Mouse (Mus musculus) neural tube, embryonic 11.5 days (tissue): Measurements from ENCODE around the gene Got1. TPM values are rescaled to one million over a fixed set of nuclear protein-coding genes. Genes with fewer than 3 reads are reported as not detected.

ENCODE experiments used
- ATAC-seq: fragments of 200-750 bp; cut with Nextera tagmentation; 2 replicates; pipeline ENCODE4 v1.8.0; 2017; ENCODE audit warnings: moderate number of reproducible peaks, mild to moderate bottlenecking, moderate TSS enrichment, moderate library complexity; ENCODE audit not compliant: insufficient read depth, low FRiP score, low TSS enrichment
- DNase-seq: peaks from one replicate; pipeline ENCODE4 v3.0.0-alpha.2; 2015; ENCODE audit warnings: low spot score
- H3K27ac ChIP-seq: fragments of 300-500 bp; sonication (generic); 2 replicates; pipeline ENCODE4 v1.5.1; 2014; ENCODE audit warnings: low read depth, mild to moderate bottlenecking, low read length
- H3K27me3 ChIP-seq: fragments of 300-500 bp; sonication (generic); 2 replicates; pipeline ENCODE4 v1.6.1; 2014; ENCODE audit warnings: mild to moderate bottlenecking, low read length, mixed read lengths; ENCODE audit not compliant: control insufficient read depth, insufficient read depth
- H3K36me3 ChIP-seq: fragments of 300-500 bp; sonication (generic); 2 replicates; pipeline ENCODE4 v1.6.1; 2014; ENCODE audit warnings: mild to moderate bottlenecking, low read length, moderate library complexity, mixed read lengths; ENCODE audit not compliant: control insufficient read depth, insufficient read depth
- H3K4me1 ChIP-seq: fragments of 300-500 bp; sonication (generic); 2 replicates; pipeline ENCODE4 v1.6.1; 2014; ENCODE audit warnings: low read length, mixed read lengths; ENCODE audit not compliant: control insufficient read depth, insufficient read depth
- H3K4me2 ChIP-seq: fragments of 300-500 bp; sonication (generic); 2 replicates; pipeline ENCODE4 v1.6.1; 2014; ENCODE audit warnings: low read depth, mild to moderate bottlenecking, moderate library complexity
- H3K4me3 ChIP-seq: fragments of 300-500 bp; sonication (generic); 2 replicates; pipeline ENCODE4 v1.5.1; 2014; ENCODE audit warnings: low read depth, low read length
- H3K9ac ChIP-seq: fragments of 300-500 bp; sonication (generic); 2 replicates; pipeline ENCODE4 v1.6.1; 2014; ENCODE audit warnings: mild to moderate bottlenecking, low read length
- H3K9me3 ChIP-seq: fragments of 300-500 bp; sonication (generic); 2 replicates; pipeline ENCODE4 v1.6.1; 2016; ENCODE audit warnings: low read length; ENCODE audit not compliant: control insufficient read depth
- WGBS: fragments of 180-500 bp; shearing (Covaris S2); extraction: QIAGEN DNeasy Blood & Tissue Kit; methylation state at CpG from one replicate; pipeline ENCODE4 v1.1.7; 2014; 5-methylcytosine and 5-hydroxymethylcytosine counted together
- polyA plus RNA-seq: library from polyadenylated mRNA; unstranded; fragments of >200 nt; fragmentation: Nextera tagmentation; extraction: Ambion mirVana; gene quantifications from 2 replicates; pipeline ENCODE4 v1.2.1, GENCODE M21; 2014

Gene Got1
- polyA plus RNA-seq, 1 experiment from 2014 or later: 57.7 TPM

DNA sequence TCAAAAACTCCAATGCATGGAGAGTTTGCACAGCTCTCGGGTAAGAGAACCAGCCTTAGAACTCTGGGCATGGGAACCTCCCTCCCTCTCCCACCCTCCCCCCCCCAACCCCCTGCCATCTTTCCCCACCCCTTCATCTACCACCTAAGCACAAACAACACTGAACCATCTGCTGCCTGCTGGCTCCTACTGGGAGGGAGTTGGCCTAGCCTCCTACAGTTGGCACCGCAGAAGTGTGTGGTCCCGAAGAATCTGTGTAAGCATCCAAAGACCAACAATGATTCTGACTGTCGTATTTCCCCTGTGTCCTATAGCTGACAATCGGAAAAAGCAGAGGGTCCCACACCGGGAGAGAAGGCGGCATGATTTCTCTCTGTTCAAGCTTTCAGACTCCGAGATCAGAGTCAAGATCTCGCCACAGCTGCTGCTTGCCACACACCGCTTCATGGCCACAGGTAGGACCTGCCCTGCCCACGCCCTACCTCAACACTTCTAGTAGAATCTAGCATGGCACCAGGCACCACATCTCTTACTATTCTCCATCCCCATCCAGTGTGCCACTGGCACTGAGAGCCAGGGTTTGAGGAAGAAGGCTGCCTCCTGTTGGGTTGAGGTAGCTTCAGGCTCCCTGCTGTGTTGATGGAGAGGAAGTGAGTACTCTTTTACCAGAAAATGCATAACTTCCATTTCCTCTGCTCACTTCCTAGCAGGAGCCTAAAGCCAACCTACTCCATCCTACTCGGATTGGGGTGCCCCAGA lies 56.3 kb downstream of the Got1 start:
- Histone ChIP-seq H3K4me3 (no peak overlapping the region), H3K36me3 (no peaks in the 10 kb centered on the region), H3K9ac (no peak overlapping the region), H3K4me1 (no peaks in the 10 kb centered on the region), H3K4me2 (no peak overlapping the region), H3K27ac (no peak overlapping the region), H3K9me3 (no peaks in the 10 kb centered on the region), H3K27me3 (no peaks in the 10 kb centered on the region)
- 82% methylated on average over 12 of the region's 12 CpGs for WGBS
- no peak for DNase-seq
- no peak for ATAC-seq

DNA sequence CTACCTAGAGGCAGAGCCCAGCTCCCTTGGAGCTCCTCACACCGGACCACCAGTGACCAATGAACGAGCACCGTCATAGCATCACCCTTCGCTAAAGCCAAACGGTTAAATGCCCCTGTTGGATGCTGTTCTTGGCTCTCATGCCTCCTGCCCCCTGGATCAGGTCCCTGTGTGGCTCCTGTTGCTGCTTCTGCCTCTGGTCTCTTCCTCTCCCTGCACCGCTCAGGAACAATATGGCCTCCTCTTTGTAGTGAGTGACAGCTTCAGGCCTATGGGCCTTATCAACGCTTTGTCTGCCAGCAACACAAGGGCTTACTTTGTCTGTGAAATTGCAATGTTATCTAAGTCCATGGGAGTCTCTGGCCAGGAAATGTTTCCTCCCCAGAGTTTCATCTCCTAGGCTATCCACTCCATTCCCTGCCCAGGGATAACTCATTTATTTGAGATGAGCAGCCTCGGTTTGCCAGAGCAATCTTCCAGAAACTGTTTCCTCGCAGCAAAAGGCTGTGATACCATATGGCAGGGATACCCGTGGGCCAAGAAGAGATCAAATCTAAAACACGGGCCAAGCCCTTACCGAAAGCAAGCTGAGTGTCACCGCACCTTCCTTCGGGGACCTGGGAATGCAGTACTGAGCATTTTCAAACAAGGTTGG lies 58.7 kb downstream of the Got1 start:
- ATAC-seq (no peak), DNase-seq (no peak)
- Histone ChIP-seq H3K36me3 (no peaks in the 10 kb centered on the region), H3K4me1 (no peaks in the 10 kb centered on the region), H3K4me3 (no peak overlapping the region), H3K9me3 (no peaks in the 10 kb centered on the region), H3K27ac (no peak overlapping the region), H3K9ac (no peak overlapping the region), H3K4me2 (no peak overlapping the region), H3K27me3 (no peaks in the 10 kb centered on the region)
- WGBS: 94% methylated on average over 14 of the region's 14 CpGs

DNA sequence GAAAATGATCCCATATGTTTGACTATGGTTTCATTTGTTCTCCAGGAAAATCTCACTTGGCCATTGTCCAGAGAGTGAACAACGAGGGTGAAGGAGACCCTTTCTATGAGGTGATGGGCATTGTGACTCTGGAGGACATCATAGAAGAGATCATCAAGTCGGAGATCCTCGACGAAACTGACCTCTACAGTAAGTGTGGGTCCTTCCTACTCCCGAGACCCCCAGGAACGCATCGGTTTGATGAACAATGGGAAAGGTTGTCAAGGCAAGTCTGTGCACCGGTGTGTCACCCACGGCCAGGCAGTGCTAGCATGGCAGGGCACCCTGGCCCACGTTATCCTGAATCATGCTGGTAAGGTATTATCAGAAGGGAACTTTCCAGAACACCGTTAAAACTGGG lies 59.3 kb downstream of the Got1 start:
- DNase-seq (no peak), ATAC-seq (no peak)
- Histone ChIP-seq H3K9ac (no peak overlapping the region), H3K4me3 (no peak overlapping the region), H3K4me2 (no peak overlapping the region), H3K27me3 (no peaks in the 10 kb centered on the region), H3K4me1 (no peaks in the 10 kb centered on the region), H3K27ac (no peak overlapping the region), H3K9me3 (no peaks in the 10 kb centered on the region), H3K36me3 (no peaks in the 10 kb centered on the region)
- WGBS: 86% methylated on average over 11 of the region's 11 CpGs

DNA sequence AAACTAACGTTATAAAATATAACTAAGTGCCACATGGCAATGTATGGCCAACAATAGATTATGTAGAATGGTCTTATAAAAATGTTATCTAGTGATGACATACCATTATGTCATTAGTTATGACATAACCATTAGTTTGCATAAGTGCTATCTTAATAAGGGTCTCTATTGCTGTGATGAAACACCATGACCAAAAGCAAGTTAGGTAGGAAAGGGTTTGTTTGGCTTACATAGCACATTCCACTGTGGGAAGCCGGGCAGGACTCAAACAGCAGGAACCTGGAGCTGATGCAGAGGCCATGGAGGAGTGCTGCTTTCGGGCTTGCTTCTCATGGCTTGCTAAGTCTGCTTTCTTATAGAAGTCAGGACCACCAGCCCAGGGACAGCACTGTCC lies 60.1 kb downstream of the Got1 start:
- ATAC-seq: no peak
- Histone ChIP-seq H3K9me3 (no peaks in the 10 kb centered on the region), H3K36me3 (no peaks in the 10 kb centered on the region), H3K27me3 (no peaks in the 10 kb centered on the region), H3K9ac (no peak overlapping the region), H3K4me3 (no peak overlapping the region), H3K4me1 (no peaks in the 10 kb centered on the region), H3K4me2 (no peak overlapping the region), H3K27ac (no peak overlapping the region)
- no peak for DNase-seq
- 85% methylated on average over 3 of the region's 3 CpGs for WGBS

DNA sequence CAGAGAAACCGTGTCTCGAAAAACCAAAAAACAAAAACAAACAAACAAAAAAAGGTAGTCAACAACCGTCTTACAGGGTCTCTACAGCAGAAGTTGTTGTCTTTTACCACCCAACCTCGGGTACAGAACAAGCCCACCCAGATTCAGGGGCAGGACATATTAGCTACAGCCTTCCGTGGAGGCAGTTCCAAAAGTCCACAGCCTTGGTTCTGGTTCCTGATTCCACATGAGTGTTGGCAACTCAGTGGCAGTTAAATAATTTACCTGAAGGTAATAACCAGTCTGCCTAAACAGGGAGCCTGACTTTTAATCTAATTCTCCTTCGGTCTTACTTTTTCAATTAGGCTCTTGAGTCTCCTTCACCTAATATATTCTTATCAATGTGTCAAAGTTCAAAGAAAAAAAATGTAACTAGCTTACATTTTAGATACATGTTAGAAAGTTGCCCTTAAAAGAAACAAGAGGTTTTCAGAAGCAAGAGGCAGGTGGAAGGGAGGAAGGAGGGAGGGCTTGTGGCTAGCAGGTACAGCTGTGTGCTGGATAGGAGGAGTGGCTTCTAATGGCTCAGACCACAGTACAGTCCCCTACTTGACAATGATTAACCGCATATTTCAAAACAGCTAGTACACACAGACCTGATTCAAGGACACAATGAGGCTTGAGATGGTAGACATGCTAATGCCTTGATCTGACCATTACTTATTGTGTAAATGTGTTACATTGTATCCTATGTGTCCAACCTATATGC lies 60.7 kb downstream of the Got1 start:
- Histone ChIP-seq H3K9ac (no peak overlapping the region), H3K27ac (no peak overlapping the region), H3K4me1 (no peaks in the 10 kb centered on the region), H3K36me3 (no peaks in the 10 kb centered on the region), H3K4me3 (no peak overlapping the region), H3K27me3 (no peaks in the 10 kb centered on the region), H3K9me3 (no peaks in the 10 kb centered on the region), H3K4me2 (no peak overlapping the region)
- ATAC-seq (no peak), DNase-seq (no peak)
- WGBS: 89% methylated on average over 7 of the region's 7 CpGs

DNA sequence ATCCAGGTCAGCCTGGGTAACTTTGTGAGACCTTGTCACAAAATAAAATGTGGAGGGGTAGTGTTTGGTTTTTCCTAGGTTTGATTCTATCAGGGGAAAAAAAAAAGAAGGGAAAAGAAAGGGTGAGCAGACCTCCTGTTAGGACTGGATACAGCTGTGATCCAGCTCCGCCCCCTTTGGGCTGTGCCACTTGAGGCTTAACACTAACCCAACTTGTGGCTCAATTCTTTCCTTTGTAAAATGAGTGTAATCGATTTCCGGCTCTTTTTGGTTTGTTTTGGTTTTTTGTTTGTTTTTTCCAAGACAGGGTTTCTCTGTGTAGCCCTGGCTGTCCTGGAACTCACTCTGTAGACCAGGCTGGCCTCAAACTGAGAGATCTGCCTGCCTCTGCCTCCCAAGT lies 62.3 kb downstream of the Got1 start:
- ATAC-seq (no peak), DNase-seq (no peak)
- H3K9me3 ChIP-seq: no peaks in the 10 kb centered on the region
- no peaks in the 10 kb centered on the region for H3K36me3 ChIP-seq
- no peaks in the 10 kb centered on the region for H3K27me3 ChIP-seq
- H3K9ac ChIP-seq: no peak overlapping the region
- H3K27ac ChIP-seq: no peak overlapping the region
- no peak overlapping the region for H3K4me2 ChIP-seq
- H3K4me3 ChIP-seq: no peak overlapping the region
- no peaks in the 10 kb centered on the region for H3K4me1 ChIP-seq
- WGBS: 92% methylated on average over 3 of the region's 3 CpGs

DNA sequence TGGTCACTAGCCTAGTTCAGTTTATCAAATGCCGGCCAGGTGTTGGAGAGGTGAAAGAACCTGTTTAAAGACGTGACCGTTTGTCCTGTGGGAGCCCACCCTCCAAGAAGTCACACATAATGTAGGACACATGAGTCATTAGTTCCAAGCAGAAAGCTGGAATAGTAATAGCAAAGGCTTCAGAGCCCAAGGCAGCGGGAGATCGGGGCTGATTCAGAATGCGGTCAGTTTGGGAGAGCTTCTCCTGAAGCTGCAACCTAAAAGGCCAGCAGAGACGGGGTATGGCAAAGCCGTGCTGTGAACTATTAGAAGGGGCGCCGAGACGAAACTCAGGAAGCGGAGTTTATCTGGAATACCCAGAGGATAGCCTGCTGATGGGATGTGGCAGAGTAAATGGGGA lies 63.9 kb downstream of the Got1 start:
- ATAC-seq (no peak), DNase-seq (no peak)
- no peak overlapping the region for H3K4me3 ChIP-seq
- no peak overlapping the region for H3K4me2 ChIP-seq
- WGBS: 90% methylated on average over 12 of the region's 12 CpGs
- H3K36me3 ChIP-seq: no peaks in the 10 kb centered on the region
- no peak overlapping the region for H3K27ac ChIP-seq
- no peaks in the 10 kb centered on the region for H3K4me1 ChIP-seq
- H3K27me3 ChIP-seq: no peaks in the 10 kb centered on the region
- H3K9me3 ChIP-seq: no peaks in the 10 kb centered on the region
- H3K9ac ChIP-seq: no peak overlapping the region

DNA sequence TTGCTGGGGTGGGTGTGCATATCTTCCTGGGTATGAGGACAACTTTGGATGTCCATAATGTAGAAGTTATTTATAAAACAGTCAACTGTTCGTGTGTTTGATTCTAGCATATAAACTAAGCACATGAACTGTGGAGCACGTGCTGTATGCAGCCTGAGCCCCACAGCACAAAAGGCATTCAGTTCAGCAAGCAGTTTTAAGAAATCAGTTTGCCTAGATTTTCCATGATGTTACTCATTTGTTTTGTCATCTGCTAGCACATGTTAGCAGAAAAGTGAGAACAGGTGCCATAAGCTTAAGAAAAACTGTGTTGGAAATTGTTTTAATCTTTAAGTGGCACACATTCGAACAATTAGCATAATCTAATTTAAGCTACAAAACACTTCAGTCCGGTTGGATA lies 64.5 kb downstream of the Got1 start:
- ATAC-seq (no peak), DNase-seq (no peak)
- no peak overlapping the region for H3K27ac ChIP-seq
- H3K9me3 ChIP-seq: no peaks in the 10 kb centered on the region
- H3K36me3 ChIP-seq: no peaks in the 10 kb centered on the region
- WGBS: 79% methylated on average over 4 of the region's 4 CpGs
- H3K27me3 ChIP-seq: no peaks in the 10 kb centered on the region
- H3K9ac ChIP-seq: no peak overlapping the region
- no peak overlapping the region for H3K4me2 ChIP-seq
- H3K4me3 ChIP-seq: no peak overlapping the region
- no peaks in the 10 kb centered on the region for H3K4me1 ChIP-seq
